ENCODE assay signal across 16 mouse cellular contexts in genomic region chr8:95387936-95388335, GRCm38 (mm10).
"Had no signal": no experiment of that assay in that cellular context is flagged by ENCODE, and none has a peak within 500 bp of the region (broad histone marks: within the 10 kb centered on the region; RNA-seq: fewer than 3 reads in every experiment).

No protein-coding gene starts in this region.

- DNase-seq: heart, postnatal 10 days; heart, postnatal 14 days; heart, postnatal 36 days; heart, postnatal 4 days; kidney, adult 11 months; kidney, adult 18-20 months; kidney, adult 2 months; kidney, adult 8-10 months; kidney, adult 9 months; kidney, postnatal 10 days; kidney, postnatal 14 days; kidney, postnatal 25 days; kidney, postnatal 36 days; kidney, postnatal 4 days; layer of hippocampus, adult 9-11 months; layer of hippocampus, postnatal 36 days had no signal
